Mouse (Mus musculus) monocyte, adult 2 months (primary cell): ENCODE results near the gene Abcg4.

ENCODE experiments used
- DNase-seq, 2 experiments: peaks; one replicate each; pipeline ENCODE4 v3.0.0; 2022; ENCODE audit warnings: low spot score in 2 of 2, low read depth in 1 of 2

The Abcg4 gene

GRCm38 (mm10) chr9:44286256-44286850 is 2.1 kb downstream of the Abcg4 start:
- DNase-seq: no peak

- DNase-seq: no peak
These were observed 5.2 kb downstream of the Abcg4 start for GRCm38 (mm10) chr9:44283183-44283582.

- DNase-seq: no peak
These were observed 18.4 kb downstream of the Abcg4 start for GRCm38 (mm10) chr9:44269973-44270372.

DNA sequence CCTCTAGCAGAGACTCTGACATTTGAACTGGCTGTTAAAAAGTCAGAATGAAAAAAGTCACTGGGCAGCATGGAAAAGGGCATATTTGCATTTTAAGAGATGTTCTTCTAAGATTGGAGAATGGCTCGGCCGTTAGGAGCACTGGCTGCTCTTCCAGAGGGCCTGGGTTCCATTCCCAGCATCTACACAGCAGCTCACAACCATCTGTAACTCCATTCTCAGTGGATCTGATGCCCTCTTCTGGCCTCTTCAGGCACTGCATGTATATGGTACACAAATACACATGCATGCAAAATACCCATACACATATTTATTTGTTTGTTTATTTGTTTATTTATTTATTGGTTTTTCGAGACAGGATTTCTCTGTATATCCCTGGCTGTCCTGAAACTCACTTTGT is 19.3 kb downstream of the Abcg4 start:
- DNase-seq: no peak

DNA sequence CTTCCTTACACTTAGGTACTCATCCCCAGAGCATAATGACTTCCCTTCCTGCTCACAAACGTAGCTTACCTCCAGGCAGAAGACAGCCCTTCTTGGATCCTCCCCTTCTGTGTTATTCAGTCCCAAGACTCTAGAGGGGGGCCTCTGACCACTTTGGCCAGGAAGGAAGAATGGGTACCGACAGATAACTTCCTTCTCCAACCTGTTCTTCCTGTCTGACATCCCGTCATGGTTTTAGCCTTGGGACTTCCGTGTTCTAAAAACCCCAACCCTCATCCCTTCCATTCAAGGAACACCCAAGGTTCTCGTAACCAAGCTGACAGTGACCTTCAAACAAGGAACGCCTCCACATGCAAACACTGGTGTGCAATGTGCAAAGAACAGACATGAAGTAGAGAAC is 20.0 kb downstream of the Abcg4 start, which contains the start of gene Nlrx1:
Gene Nlrx1, minus strand, starts transcription at position 168 of the 400 bp plus-strand sequence.
- peak in 1 of 2 experiments; percentile 42 for DNase-seq

DNA sequence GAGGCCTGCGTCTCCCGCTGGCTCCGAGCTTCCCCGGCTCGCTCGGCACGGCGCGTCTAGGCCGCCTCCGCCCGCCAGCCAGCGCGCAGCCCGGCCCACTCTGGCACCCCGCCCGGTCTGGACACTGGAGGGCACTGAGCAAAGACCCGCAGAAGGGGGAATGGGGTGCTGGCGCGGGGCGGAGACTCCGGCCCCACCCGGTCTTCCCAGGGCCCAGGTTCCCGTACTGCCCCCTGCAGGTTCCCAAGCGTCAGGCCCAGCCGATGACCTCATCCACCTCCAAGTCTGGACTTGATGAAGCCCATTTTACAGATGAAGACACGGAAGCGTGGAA is 20.4 kb downstream of the Abcg4 start:
- peak; percentile 71 to 82 for DNase-seq

DNA sequence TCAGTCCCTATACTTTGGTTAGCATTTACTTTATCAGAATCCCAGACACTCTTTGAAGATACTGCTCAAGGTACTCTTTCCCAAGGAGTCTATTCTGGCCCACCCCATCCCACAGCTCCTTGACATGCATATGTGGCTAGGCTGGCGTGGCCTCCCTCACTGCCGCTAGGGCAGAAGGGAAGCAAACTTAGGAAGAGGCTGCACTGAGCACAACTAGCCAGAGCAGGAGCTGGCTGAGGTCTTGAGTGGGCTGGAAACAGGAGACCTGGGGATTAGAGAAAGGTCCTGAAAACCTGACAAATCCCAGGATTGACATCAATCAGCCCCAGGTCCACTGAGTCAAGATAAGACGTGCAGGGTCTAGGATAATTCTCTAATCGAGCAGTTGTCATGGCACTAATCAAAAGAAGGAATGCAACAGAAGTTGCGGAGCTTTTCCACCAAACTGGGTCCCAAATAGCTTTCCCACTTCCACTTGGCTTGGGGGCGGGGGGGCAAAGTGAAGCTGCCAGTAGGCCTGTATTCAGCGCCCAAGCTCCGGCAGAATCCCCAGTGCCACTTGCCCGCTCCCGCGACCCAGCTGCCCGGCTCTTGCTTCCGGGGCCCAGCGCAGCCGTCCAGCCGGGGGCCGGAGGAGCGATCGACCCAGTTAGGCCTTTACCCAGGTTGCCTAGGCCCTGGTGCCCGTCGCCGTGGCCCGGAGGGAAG is 20.9 kb downstream of the Abcg4 start:
- no peak for DNase-seq

DNA sequence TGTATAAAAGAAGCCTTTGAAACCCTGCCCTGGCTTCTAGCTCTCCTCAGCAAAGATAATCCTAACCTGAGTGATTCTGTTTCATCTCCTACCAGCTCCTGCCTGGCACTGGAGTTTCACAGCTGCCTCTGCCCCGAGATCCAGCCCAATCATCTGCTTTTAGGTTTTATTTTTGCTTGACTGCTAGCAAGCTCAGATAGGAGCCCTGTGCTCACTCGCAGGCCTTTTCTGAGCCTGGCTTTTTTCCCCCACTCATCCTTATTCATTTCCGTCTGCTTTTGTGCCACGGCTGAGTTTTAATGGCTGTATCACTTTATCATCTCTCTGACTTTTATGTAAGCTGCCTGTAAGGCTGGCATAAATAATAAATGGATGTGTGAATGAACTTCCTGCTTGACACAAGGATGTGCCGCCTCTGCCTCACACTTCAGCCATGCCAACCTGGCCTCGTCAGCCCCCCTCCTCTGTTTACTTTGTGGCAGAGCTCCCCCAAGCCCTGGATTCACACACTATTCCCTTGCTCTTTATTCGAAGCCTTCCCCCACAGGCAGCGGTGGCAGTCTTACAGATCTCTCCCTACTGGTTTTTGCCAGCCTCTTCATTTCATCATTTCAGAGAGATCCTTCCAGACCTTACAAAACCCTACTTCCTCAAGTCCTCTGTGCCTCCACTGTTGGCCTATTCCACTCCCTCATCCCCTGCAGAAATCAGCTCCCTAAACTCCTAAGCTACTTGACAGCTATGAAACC is 21.8 kb downstream of the Abcg4 start:
- DNase-seq: no peak

DNA sequence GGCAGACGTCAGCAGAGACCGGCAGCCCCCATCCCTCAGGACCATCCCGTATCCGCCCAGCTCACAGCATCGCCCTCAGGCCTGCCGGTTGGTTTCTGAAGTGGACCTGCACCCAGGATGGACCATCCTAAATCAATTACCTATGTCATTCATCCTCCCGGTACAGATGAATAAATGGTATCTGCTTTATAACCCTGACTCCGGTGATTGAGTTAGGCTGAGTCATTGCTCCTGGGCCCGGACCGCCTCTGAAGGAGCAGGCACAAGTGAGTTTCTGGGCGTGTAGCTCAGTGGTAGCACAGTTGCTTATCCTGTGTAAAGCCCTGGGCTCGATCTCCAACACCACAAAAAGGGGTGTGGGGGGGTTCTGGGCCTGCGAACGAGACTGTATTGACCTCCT is 27.0 kb downstream of the Abcg4 start:
- no peak for DNase-seq

DNA sequence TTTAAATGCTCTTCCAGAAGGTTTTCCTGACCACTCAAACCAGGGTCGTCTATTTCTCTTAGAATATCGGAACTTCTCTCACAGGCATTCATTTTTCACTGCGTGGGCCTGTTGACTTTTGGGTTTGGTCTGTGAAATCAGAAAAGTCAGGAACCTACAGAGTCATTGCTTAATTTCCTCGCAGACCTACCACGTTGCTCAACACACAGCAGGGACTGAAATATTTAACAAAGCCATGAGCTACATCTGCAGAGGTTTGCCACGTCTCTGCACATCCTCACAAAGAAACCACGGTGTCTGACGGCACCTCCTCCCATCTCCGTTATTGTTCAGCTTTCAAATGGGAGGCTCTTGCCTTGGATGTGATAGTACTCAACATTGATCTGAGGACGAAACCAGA is 29.4 kb downstream of the Abcg4 start:
- no peak for DNase-seq

DNA sequence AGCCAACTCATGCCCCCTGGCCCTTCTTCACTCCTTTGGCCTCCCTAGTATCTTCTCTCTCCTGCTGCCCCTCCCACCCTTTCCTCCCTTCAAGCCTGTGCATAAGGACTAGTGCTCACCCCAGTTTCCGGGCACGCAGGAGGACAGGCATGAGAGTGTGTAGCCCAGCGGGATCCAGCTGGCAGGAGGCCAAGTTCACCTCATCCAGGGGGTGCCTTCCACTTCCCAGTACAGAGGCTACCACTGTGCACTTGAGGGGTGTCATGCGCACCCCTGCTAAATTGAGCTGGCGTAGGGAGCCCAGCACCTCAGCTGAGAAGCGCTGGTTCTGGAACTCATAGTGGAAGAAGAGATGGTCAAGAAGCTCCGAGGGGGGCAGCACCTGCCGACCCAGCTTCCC is 32.2 kb downstream of the Abcg4 start:
- no peak for DNase-seq

GRCm38 (mm10) chr9:44255136-44255521 is 33.3 kb downstream of the Abcg4 start:
- no peak for DNase-seq

DNA sequence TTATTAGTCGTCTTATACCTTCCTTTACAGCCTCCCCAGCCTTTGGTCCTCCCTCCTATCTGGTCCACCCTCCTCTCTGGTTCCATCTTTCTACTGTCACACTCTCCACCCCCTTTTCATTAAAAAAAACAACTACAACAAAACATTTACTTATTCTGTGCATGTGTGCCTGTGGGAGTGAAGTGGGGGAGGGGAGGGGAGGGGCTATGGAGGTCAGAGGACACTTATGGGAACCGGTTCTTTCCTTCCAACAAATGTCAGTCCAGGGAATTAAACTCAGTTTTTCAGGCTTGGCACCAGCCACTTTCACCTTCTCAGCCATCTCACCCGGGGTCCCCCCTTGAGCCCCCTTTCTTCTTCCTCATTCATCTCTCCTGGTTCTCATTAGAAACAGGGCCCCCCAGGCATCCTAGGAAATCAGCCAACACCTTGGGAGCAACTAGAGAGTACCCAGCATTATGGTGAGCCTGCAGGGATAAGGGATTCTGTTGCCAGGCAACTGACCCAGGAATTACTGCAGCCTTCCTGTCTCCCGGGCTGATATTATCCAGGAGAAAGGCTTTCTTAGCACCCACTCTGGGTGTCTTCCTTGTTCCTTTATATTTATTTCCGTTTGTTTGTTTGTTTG is 33.8 kb downstream of the Abcg4 start:
- no peak for DNase-seq

- no peak for DNase-seq
These were observed 35.0 kb downstream of the Abcg4 start for GRCm38 (mm10) chr9:44253441-44253840.

GRCm38 (mm10) chr9:44251314-44251713 is 37.1 kb downstream of the Abcg4 start, which contains the start of gene Pdzd3:
TSS of gene Pdzd3 (minus strand) at chr9:44251471.
- no peak for DNase-seq

- DNase-seq: no peak
These were observed 38.0 kb downstream of the Abcg4 start for GRCm38 (mm10) chr9:44250445-44250844.

DNA sequence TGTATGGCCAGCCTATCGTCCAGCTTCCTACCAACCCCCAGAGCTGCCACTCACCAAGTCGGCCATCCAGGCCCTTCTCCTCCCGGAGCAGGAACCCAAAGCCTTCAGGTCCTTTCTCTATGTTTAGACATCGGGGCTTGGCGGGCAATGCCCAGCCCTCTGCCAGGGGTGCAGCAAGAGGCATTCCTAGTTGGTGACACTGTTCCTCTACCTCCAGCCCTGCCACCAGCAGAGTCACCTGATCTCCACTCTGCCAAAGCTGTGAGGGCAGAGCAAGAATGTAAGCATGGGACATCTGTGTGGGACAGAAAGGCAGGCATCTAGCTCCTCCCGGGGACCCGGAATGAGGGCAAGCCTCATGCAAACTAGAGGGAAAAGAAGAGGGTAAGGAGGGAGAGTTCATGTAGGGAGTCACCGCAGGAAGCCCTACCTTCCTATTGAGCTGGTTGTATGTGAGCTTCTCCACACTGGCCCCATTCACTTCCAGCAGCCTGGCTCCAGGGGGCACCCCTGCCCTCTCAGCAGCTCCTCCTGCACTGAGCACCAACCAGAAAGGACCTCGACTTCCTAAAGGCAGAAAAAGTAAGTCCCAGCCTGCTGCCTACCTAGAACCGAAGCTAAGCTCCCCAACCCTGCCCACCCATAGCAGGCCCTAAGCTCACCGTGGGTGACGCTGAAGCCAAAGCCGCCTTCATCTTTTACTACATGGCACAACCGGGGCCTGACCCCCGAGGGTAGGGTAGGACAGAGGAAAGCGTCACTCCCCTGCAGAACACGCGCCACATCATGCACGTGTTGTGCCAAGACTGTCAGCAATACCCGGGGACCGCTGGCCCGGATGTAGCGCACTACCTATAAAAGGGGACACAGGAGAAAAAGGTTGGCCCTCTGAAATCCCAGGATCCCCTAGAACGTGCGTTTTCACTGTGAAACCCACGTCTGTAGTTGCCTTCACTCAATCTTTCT is 39.0 kb downstream of the Abcg4 start:
- peak in 1 of 2 experiments; percentile 52 for DNase-seq

GRCm38 (mm10) chr9:44247907-44248306 is 40.5 kb downstream of the Abcg4 start:
- no peak for DNase-seq

GRCm38 (mm10) chr9:44243621-44244020 is 44.8 kb downstream of the Abcg4 start:
- no peak for DNase-seq

- DNase-seq: no peak
These were observed 47.0 kb downstream of the Abcg4 start for GRCm38 (mm10) chr9:44241418-44241817.

GRCm38 (mm10) chr9:44240911-44241310 is 47.5 kb downstream of the Abcg4 start:
- DNase-seq: no peak
